Mouse (Mus musculus): ENCODE data around the gene Lca5.
A peak's percentile ranks its signal among the peaks of the same experiment; 100 is the strongest.

Gene Lca5

DNA sequence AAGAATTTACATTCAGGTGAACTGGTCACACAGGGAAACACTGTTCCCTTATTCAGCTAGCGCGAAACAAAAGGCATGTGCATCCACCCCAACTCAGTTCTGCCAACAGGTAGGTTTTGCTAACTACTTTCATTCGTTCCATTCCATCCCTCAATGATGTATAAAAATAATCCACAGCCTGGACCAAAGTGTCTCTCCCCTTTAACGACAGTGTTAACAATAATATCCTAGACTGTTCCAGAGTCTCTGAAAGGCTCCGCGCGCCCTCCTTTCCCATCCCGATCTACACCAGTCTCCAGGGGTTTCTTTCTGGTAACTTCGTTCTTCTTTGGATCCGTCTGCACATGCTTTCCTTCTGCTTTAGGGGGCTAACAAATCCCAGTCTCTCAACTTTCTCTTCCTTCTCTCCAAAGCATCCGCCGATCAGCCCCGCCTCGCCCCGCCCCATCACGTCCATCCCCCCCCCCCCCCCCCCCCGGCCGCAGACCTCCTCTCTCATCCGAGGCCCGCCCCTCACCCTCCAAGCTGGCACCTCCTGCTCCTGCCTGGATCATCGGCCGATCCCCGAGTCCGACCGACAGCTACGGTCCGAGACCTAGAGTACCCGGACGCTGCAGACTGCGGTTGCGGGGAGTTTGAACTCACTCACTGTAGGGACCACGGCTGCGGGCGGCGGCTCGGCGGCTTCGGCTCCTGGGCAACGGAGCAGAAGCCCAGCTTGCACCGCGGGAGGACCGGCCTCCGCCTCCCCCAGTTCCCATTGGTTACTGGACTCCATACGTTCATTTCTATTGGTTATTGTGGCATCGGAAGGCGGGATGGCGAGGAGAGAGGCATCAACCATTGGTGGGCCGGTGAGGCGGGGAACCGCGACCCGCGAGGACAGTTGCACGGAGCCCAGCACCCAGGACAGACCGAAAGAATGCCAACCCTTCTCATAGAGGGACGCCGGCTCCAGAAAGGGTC lies at the start of gene Lca5:
TSS of gene Lca5 (minus strand) at position 736 of the 966 bp plus-strand sequence.
- peak; percentile 92 for DNase-seq

GRCm38 (mm10) chr9:83488491-83489210 lies 47.7 kb upstream of the Lca5 start:
- DNase-seq: peak; percentile 6

DNA sequence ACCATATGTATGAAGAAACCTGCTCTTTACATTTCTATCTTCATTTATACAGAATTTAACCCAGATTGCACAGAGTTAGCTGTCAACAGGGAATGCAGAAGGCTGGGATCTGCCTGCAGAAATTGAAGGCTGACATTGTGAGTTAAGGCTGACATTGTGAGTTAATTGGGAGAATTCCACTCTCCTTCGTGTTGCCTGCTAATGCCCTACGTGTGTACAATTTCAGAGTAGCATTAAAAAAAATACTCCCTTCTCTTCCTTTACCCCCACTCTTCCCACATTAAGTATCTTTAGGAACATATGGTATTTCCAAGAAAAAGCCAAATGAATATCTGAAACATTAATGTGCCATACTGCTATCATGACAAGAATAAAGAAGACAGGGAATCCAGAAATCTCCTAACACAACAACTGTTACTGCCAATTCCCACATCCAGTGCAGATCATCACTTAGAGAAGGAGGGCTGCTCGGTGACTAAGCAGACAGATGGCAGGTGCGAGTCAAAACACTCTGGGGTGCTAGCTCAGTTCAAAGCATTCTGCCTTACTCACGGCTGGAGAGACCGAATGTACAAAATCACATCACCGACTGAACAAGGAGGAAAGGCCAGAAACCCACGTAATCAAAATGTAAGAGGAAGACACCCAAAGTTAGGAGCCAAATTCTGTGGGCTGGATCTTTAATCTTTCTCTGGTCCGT lies 47.0 kb upstream of the Lca5 start:
- peak; percentile 16 for DNase-seq

GRCm38 (mm10) chr9:83485966-83486365 lies 45.0 kb upstream of the Lca5 start:
- DNase-seq: no peak

GRCm38 (mm10) chr9:83485357-83485756 lies 44.4 kb upstream of the Lca5 start:
- DNase-seq: no peak

DNA sequence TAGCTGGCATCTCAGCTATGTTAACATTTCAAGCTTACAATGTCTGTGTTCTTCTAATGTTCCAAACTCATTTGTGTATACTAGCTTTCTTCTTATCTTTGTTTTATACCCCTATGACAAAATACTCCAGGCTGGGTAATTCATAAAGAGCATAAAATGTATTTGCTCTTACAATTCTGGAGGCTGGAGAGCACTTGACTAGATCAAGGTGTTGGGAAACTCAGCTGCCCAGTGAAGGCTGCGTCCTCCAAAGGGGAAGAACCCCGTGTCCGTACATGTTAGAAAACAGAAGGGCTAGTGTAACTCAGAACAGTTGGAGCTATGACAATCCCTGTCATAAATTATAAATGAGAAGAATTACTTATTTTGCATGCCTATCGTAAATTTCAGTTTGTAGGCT lies 42.5 kb upstream of the Lca5 start:
- DNase-seq: no peak

- no peak for DNase-seq
These were observed 41.4 kb upstream of the Lca5 start for GRCm38 (mm10) chr9:83482176-83482949.

GRCm38 (mm10) chr9:83469871-83470270 lies 28.9 kb upstream of the Lca5 start:
- DNase-seq: no peak

DNA sequence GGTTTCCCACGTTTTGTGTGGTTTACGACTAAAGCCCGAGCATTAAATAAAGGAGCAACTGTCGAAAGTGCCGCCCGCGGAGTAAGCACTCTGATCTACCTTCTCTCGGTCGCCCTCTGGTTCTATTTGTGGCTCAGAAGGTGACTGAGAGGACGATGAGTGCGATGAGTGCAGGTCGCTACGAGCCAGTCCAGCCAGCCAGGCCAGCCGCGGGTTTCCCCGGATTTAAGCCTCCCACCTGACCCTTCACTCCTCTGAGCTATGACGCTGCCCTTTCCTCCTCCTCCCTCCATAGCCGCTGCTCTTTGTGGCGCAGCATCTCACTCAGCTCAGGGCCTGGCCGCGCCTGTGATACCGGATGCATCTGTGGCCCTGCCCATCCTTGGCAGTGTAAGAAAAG lies 6.8 kb upstream of the Lca5 start:
- DNase-seq: peak; percentile 23

DNA sequence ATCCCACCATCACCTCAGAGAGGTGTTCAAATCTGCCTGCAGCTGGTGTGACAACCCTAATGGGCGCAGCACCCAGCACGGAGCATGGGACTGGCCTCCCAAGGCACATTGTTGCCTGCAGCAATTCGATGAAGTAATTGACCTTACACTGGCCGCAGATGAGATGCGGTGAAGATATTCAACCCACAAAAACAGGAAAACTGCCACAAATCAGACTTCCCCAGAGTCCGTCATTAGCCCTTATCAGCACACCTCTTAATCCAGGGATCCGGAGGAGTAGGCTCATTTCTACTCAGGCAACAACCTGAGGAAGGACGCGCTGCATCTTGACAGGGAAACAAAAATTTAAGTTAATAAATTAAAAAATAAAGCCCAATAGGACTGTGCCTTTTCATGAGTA lies 6.2 kb upstream of the Lca5 start:
- no peak for DNase-seq

- no peak for DNase-seq
These were observed 3.3 kb downstream of the Lca5 start for GRCm38 (mm10) chr9:83437621-83438020.

- DNase-seq: no peak
These were observed 6.4 kb downstream of the Lca5 start for GRCm38 (mm10) chr9:83434489-83434888.

- DNase-seq: no peak
These were observed 7.3 kb downstream of the Lca5 start for GRCm38 (mm10) chr9:83433661-83434060.

DNA sequence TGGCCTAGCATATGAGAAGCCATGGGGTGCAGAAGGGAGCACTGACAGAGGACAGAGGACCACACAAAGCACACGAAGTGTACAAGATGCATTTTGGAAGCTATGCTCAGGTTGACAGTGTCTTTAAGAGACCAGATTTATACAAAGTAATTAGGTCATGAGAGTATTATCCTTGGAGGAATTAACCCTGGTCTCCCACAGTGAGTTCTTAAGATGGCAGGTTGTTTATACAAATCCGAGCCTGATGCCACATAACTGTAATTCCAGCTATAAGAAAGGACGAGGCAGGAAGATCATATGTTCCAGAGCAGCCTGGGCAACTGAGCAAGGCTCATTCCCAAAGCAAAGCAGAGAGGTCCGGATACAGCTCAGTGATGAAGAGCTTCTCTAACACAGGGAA lies 13.0 kb downstream of the Lca5 start:
- no peak for DNase-seq

GRCm38 (mm10) chr9:83418965-83419364 lies 22.0 kb downstream of the Lca5 start:
- DNase-seq: no peak

DNA sequence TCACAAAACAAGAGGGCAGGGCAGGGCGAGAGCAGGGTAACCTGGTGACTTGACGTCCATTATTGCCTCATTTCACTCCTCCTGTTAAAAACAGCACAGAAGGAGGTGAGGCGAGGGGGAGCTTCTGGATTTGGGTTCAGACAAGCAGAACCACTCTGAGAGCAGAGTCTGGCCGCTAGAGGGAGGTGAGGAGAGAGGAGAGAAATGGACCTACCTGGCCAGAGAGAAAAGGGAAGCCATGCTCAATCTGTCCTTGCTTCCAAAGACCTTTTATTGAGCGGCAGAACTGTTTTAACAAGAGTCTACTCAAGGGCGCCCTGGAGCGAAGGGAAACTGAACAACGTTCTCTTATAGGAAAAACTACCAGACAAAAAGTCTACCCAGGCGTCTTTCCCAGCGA lies 27.9 kb downstream of the Lca5 start:
- peak; percentile 22 for DNase-seq

DNA sequence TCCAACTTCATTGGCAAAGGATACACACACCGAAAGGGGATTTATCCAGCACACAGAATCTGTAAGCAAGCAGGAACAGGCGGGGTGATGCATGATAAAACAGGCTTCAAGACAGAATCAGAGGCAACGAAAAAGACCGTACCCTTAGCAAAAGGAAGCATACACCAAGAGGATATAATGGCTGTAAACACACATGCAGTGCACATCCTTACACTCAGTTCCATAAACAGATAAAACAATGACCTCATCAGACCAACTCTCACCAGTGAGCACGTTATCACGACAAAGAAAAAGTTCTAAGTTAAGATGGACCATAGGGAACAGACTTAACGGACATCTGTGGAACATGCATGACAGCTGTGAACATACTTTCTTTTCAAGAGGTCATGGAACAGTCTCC lies 35.8 kb downstream of the Lca5 start:
- no peak for DNase-seq

- no peak for DNase-seq
These were observed 40.1 kb downstream of the Lca5 start for GRCm38 (mm10) chr9:83400783-83401182.

GRCm38 (mm10) chr9:83399414-83399813 lies 41.5 kb downstream of the Lca5 start:
- no peak for DNase-seq

DNA sequence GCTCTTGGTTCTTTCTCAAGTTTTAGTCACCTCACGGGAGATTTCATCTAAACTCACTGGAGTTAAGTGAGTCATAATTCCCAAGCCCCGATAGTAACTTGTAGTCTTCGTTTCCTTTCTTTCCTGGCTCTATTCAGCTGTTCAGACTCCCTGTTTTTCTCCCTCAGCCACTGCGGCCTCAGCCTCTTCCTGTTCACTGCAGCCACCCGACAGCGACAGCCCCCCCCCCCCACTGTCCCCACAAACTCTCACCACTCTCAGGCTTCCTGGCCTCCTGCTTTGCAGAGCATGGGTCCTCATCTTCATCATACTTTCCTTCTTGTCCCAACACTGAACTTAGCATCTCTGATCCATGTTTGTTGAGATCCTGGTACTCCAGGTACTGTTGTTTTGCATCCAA lies 42.7 kb downstream of the Lca5 start:
- DNase-seq: no peak

GRCm38 (mm10) chr9:83395456-83395855 lies 45.5 kb downstream of the Lca5 start:
- DNase-seq: no peak

GRCm38 (mm10) chr9:83391996-83392395 lies 48.9 kb downstream of the Lca5 start:
- DNase-seq: no peak

GRCm38 (mm10) chr9:83389570-83389969 lies 51.4 kb downstream of the Lca5 start:
- DNase-seq: no peak
